ENCODE assay signal across 8 mouse cellular contexts in the genomic region with DNA sequence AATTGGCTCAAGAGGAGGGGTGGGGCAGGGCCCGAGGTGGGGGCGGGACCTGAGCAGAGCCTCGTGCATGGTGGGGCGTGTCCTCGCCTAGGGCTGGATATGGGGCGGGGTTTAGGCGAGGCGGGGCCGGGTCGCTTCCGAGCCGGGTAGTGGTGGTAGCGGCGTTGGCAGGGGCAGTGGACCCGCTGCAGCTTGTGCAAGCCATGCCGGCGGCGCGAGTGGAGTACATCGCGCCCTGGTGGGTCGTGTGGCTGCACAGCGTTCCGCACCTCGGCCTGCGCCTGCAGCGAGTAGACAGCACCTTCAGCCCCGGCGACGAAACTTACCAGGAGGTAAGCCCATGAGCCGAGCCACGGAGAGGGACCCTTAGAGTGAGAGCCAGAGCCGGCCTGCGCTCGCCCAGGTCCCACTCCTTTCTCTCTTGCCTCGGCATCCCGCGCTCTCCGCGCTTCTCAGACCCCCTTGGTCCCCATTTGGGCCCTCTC. TPM values are rescaled to one million over a fixed set of nuclear protein-coding genes. Genes with fewer than 3 reads are reported as not detected.
A peak's percentile ranks its signal among the peaks of the same experiment; 100 is the strongest.
DNase-seq lines count a peak whose midpoint lies in the region; ATAC-seq and TF ChIP-seq lines count a peak whose summit lies in the region.

A gene (plus strand): TSS at position 91 of the 485 bp plus-strand sequence.

- 0 out of 2 replicates have a peak within 1 kb of the TSS, but pooled peaks have one; percentile 0 for H3K9ac ChIP-seq in CH12.LX (ENCODE audit: insufficient read depth, low read depth)
- H3K9ac ChIP-seq in heart, embryonic 13.5 days, result peak within 1 kb of the TSS; percentile 86
- peak within 1 kb of the TSS; percentile 69 for H3K9ac ChIP-seq in kidney, postnatal 0 days (ENCODE audit: low read depth, low read length)
- peak within 1 kb of the TSS; percentile 51 for H3K9ac ChIP-seq in liver, embryonic 14.5 days (replicated peaks)
- H3K9ac ChIP-seq in stomach, postnatal 0 days (ENCODE audit: low read length), result peak within 1 kb of the TSS; percentile 74

- TF ChIP-seq EP300 in CH12.LX (IDR thresholded peaks at IDR 0.05; ENCODE audit: low read length), result no peak
- TF ChIP-seq EP300 in liver, embryonic 14.5 days (IDR thresholded peaks at IDR 0.05; ENCODE audit: low read depth), result no peak
- no peak for TF ChIP-seq EP300 in stomach, postnatal 0 days (optimal IDR thresholded peaks at IDR 0.05)

- peaks cover 36 to 54% of the 10 kb centered on the region in 2 experiments for H3K36me3 ChIP-seq in CH12.LX (replicated peaks in 1 of 2; ENCODE audit: control insufficient read depth in 1 of 2, insufficient read depth in 1 of 2, low read length in 1 of 2)
- H3K36me3 ChIP-seq in erythroblast, embryonic 14.5 days (ENCODE audit: control insufficient read depth), result peaks cover 42% of the 10 kb centered on the region
- peaks cover 37% of the 10 kb centered on the region for H3K36me3 ChIP-seq in heart, embryonic 13.5 days
- peaks cover 30% of the 10 kb centered on the region for H3K36me3 ChIP-seq in kidney, postnatal 0 days (ENCODE audit: insufficient read depth, low read length)
- H3K36me3 ChIP-seq in liver, embryonic 14.5 days (replicated peaks; ENCODE audit: control insufficient read depth, insufficient read depth, low read depth), result peaks cover 27% of the 10 kb centered on the region
- H3K36me3 ChIP-seq in stomach, postnatal 0 days (ENCODE audit: control insufficient read depth, insufficient read depth, low read length), result peaks cover 25% of the 10 kb centered on the region

- H3K4me3 ChIP-seq in CH12.LX (replicated peaks in 1 of 3; ENCODE audit: low read depth in 2 of 3, low read length in 2 of 3, poor library complexity in 1 of 3), result peak within 1 kb of the TSS; percentile 44 to 59 (median 54)
- peak within 1 kb of the TSS; percentile 91 for H3K4me3 ChIP-seq in brown adipose tissue, adult 24 weeks (ENCODE audit: insufficient read depth, low read depth, low read length)
- H3K4me3 ChIP-seq in erythroblast, embryonic 14.5 days (replicated peaks), result peak within 1 kb of the TSS; percentile 65
- H3K4me3 ChIP-seq in heart, embryonic 13.5 days, result peak within 1 kb of the TSS; percentile 69
- peak within 1 kb of the TSS; percentile 59 for H3K4me3 ChIP-seq in kidney, postnatal 0 days (replicated peaks; ENCODE audit: low read depth, low read length)
- peak within 1 kb of the TSS; percentile 47 to 65 for H3K4me3 ChIP-seq in liver, embryonic 14.5 days (ENCODE audit: insufficient read depth in 1 of 2, low read depth in 2 of 2, low read length in 2 of 2)
- peak within 1 kb of the TSS; percentile 61 for H3K4me3 ChIP-seq in stomach, postnatal 0 days (ENCODE audit: low read depth, low read length)

- no peaks in the 10 kb centered on the region for H3K27me3 ChIP-seq in CH12.LX (replicated peaks)
- H3K27me3 ChIP-seq in erythroblast, embryonic 14.5 days (ENCODE audit: control insufficient read depth), result peaks cover 26% of the 10 kb centered on the region
- peaks cover 16% of the 10 kb centered on the region for H3K27me3 ChIP-seq in heart, embryonic 13.5 days (replicated peaks)
- no peaks in the 10 kb centered on the region for H3K27me3 ChIP-seq in kidney, postnatal 0 days (ENCODE audit: insufficient read depth, low read length)
- peaks cover 10% of the 10 kb centered on the region; the same call in 1 of the 2 replicates for H3K27me3 ChIP-seq in liver, embryonic 14.5 days (ENCODE audit: control insufficient read depth, insufficient read depth, low read length)
- H3K27me3 ChIP-seq in stomach, postnatal 0 days (ENCODE audit: control insufficient read depth, insufficient read depth, low read length), result no peaks in the 10 kb centered on the region

- H3K4me1 ChIP-seq in CH12.LX (ENCODE audit: control insufficient read depth in 1 of 2, insufficient read depth in 2 of 2), result peaks cover 12 to 60% of the 10 kb centered on the region in 2 experiments
- H3K4me1 ChIP-seq in brown adipose tissue, adult 24 weeks (ENCODE audit: control insufficient read depth, insufficient read depth, insufficient read length, low read length), result peaks cover 18% of the 10 kb centered on the region
- peaks cover 36% of the 10 kb centered on the region for H3K4me1 ChIP-seq in erythroblast, embryonic 14.5 days (ENCODE audit: control insufficient read depth)
- peaks cover 44% of the 10 kb centered on the region for H3K4me1 ChIP-seq in heart, embryonic 13.5 days
- H3K4me1 ChIP-seq in kidney, postnatal 0 days (replicated peaks; ENCODE audit: insufficient read depth, low read length), result peaks cover 16% of the 10 kb centered on the region
- H3K4me1 ChIP-seq in liver, embryonic 14.5 days (replicated peaks; ENCODE audit: control insufficient read depth in 2 of 2, insufficient read depth in 2 of 2, low read length in 1 of 2), result peaks cover 3 to 15% of the 10 kb centered on the region in 2 experiments
- peaks cover 3% of the 10 kb centered on the region; the same call in 1 of the 2 replicates for H3K4me1 ChIP-seq in stomach, postnatal 0 days (replicated peaks; ENCODE audit: control insufficient read depth, insufficient read depth)

- no peak within 1 kb of the TSS for H3K27ac ChIP-seq in CH12.LX (ENCODE audit: insufficient read depth, low read depth)
- peak within 1 kb of the TSS; percentile 75 for H3K27ac ChIP-seq in brown adipose tissue, adult 24 weeks (replicated peaks; ENCODE audit: low read depth, low read length)
- 0 out of 2 replicates have a peak within 1 kb of the TSS, but pooled peaks have one; percentile 20 for H3K27ac ChIP-seq in heart, embryonic 13.5 days (replicated peaks)
- H3K27ac ChIP-seq in kidney, postnatal 0 days, result peak within 1 kb of the TSS; percentile 43; the same call in 1 of the 2 replicates
- no peak within 1 kb of the TSS for H3K27ac ChIP-seq in liver, embryonic 14.5 days
- peak within 1 kb of the TSS; percentile 71 for H3K27ac ChIP-seq in stomach, postnatal 0 days (replicated peaks)

- DNase-seq in CH12.LX (ENCODE audit: extremely low read depth), result peak; percentile 82
- DNase-seq in kidney, postnatal 0 days (ENCODE audit: low spot score), result peak; percentile 91
- peak; percentile 60 to 67 (median 63) for DNase-seq in liver, embryonic 14.5 days (ENCODE audit: low read depth in 3 of 3, low spot score in 3 of 3)
- peak; percentile 86 for DNase-seq in neural tube, embryonic 10.5 days (ENCODE audit: extremely low spot score, low spot score)
- peak; percentile 93 for DNase-seq in stomach, postnatal 0 days (ENCODE audit: low spot score)

- dilution Hi-C loops in CH12.LX (cut with MboI; ENCODE audit: extremely low pct_ligation_motif_present, extremely low pct_unique_long_range_greater_than_20kb, low sequenced_read_pairs), result no loop called here

- ATAC-seq in heart, embryonic 13.5 days (ENCODE audit: extremely low read depth, insufficient number of reproducible peaks, low FRiP score, low TSS enrichment), result peak; percentile 82
- peak; percentile 70 for ATAC-seq in kidney, postnatal 0 days (replicated peaks; ENCODE audit: low FRiP score, low read depth)
- peak; percentile 86 for ATAC-seq in liver, embryonic 14.5 days (ENCODE audit: insufficient read depth)
- ATAC-seq in stomach, postnatal 0 days (ENCODE audit: low FRiP score, low TSS enrichment), result peak; percentile 87

- in situ Hi-C loops in CH12.LX (cut with MboI; ENCODE audit: low pct_ligation_motif_present, low pct_unique_long_range_greater_than_20kb, low sequenced_read_pairs), result no loop called here

- H3K4me2 ChIP-seq in CH12.LX (ENCODE audit: insufficient read depth, low read depth, poor library complexity, severe bottlenecking), result peak within 1 kb of the TSS; percentile 38
- peak within 1 kb of the TSS; percentile 98 for H3K4me2 ChIP-seq in heart, embryonic 13.5 days
- H3K4me2 ChIP-seq in kidney, postnatal 0 days (ENCODE audit: low read length), result peak within 1 kb of the TSS; percentile 92
- H3K4me2 ChIP-seq in liver, embryonic 14.5 days (ENCODE audit: low read depth), result peak within 1 kb of the TSS; percentile 92
- peak within 1 kb of the TSS; percentile 96 for H3K4me2 ChIP-seq in stomach, postnatal 0 days (replicated peaks; ENCODE audit: low read depth)

- TF ChIP-seq POLR2A in CH12.LX (IDR thresholded peaks at IDR 0.05; ENCODE audit: low read depth, low read length), result peak; percentile 26; the same call in 1 of the 2 replicates

- TF ChIP-seq CTCF in CH12.LX (conservative IDR thresholded peaks at IDR 0.05 in 1 of 2, IDR thresholded peaks at IDR 0.05 in 1 of 2; ENCODE audit: low read depth in 2 of 2, low read length in 2 of 2), result no peak
- TF ChIP-seq CTCF in kidney, postnatal 0 days (IDR thresholded peaks at IDR 0.05; ENCODE audit: low read depth), result 0 out of 2 replicates have a peak, but pooled peaks have one; percentile 5
- no peak for TF ChIP-seq CTCF in liver, embryonic 14.5 days (IDR thresholded peaks at IDR 0.05; ENCODE audit: low read depth)
- peak; percentile 9; the same call in 1 of the 2 replicates for TF ChIP-seq CTCF in stomach, postnatal 0 days (IDR thresholded peaks at IDR 0.05; ENCODE audit: low read depth)

- under 1% methylated on average over 38 of the region's 40 CpGs for WGBS in heart, embryonic 13.5 days
- WGBS in kidney, postnatal 0 days, result under 1% methylated on average over 40 of the region's 40 CpGs
- WGBS in liver, embryonic 14.5 days (ENCODE audit: insufficient replicate concordance), result under 1% methylated on average over 39 of the region's 40 CpGs
- WGBS in stomach, postnatal 0 days, result under 1% methylated on average over 31 of the region's 40 CpGs

- peaks cover 12% of the 10 kb centered on the region for H3K79me2 ChIP-seq in CH12.LX (replicated peaks; ENCODE audit: control insufficient read depth, extremely low read depth, insufficient read depth, poor library complexity, severe bottlenecking)

- H3K9me3 ChIP-seq in CH12.LX (replicated peaks; ENCODE audit: low read length), result no peaks in the 10 kb centered on the region
- H3K9me3 ChIP-seq in erythroblast, embryonic 14.5 days (ENCODE audit: control insufficient read depth, low read length), result no peaks in the 10 kb centered on the region
- no peaks in the 10 kb centered on the region for H3K9me3 ChIP-seq in heart, embryonic 13.5 days
- no peaks in the 10 kb centered on the region for H3K9me3 ChIP-seq in kidney, postnatal 0 days (replicated peaks; ENCODE audit: low read length)
- no peaks in the 10 kb centered on the region for H3K9me3 ChIP-seq in liver, embryonic 14.5 days (ENCODE audit: control insufficient read depth, low read length)
- no peaks in the 10 kb centered on the region for H3K9me3 ChIP-seq in stomach, postnatal 0 days (ENCODE audit: control insufficient read depth, low read length)

- TF ChIP-seq RAD21 in CH12.LX (IDR thresholded peaks at IDR 0.05; ENCODE audit: low read depth, low read length), result no peak

RNA-seq across cellular contexts. Expression of the gene that starts here (rescaled TPM):
- total RNA-seq in CH12.LX (2012; rRNA removed) (1.4 TPM in 2 replicates), CH12.LX (2014; rRNA removed) (0.82 and 1.2 TPM in 2 replicates)
- polyA plus RNA-seq in CH12.LX (2012; ENCODE audit: insufficient read length, low read depth), result 2.4 TPM in 2 replicates
- polyA plus RNA-seq in brown adipose tissue, adult 24 weeks (2012; ENCODE audit: insufficient read depth, insufficient read length, missing spikeins), result 9.8 and 12.4 TPM in 2 replicates
- 0.02 and 0.04 TPM in 2 replicates for polyA plus RNA-seq in erythroblast, embryonic 14.5 days (2012)
- 7.5 and 7.7 TPM in 2 replicates for polyA plus RNA-seq in heart, embryonic 13.5 days (2015; fragmentation: Nextera tagmentation; extraction: Ambion mirVana)
- 22.6 and 25.3 TPM in 2 replicates for polyA plus RNA-seq in kidney, postnatal 0 days (2015; fragmentation: Nextera tagmentation; extraction: Ambion mirVana)
- polyA plus RNA-seq in liver, embryonic 14.5 days (2012; rRNA removed), result 2.7 and 2.9 TPM in 2 replicates
- polyA plus RNA-seq in liver, embryonic 14.5 days (2014; fragmentation: Nextera tagmentation; extraction: Ambion mirVana), result 6.4 and 6.5 TPM in 2 replicates
- 12.5 and 14.7 TPM in 2 replicates for polyA plus RNA-seq in stomach, postnatal 0 days (2015; fragmentation: Nextera tagmentation; extraction: Ambion mirVana)

Comparison
In these comparisons a context has a peak if more than half of its experiments do, and no peak if none do; other contexts are left out.
1. H3K27ac ChIP-seq: peak in brown adipose tissue, adult 24 weeks (single experiment), heart, embryonic 13.5 days (single experiment), kidney, postnatal 0 days (single experiment) and stomach, postnatal 0 days (single experiment); none in CH12.LX (single experiment) and liver, embryonic 14.5 days (single experiment).
2. H3K4me2 ChIP-seq: peak in every context shown above with its lines; median percentile 98 in heart, embryonic 13.5 days; 96 in stomach, postnatal 0 days; 92 in kidney, postnatal 0 days; 92 in liver, embryonic 14.5 days; 38 in CH12.LX.
3. H3K9ac ChIP-seq: peak in every context shown above with its lines; median percentile 86 in heart, embryonic 13.5 days; 74 in stomach, postnatal 0 days; 69 in kidney, postnatal 0 days; 51 in liver, embryonic 14.5 days; 0 in CH12.LX.
4. CTCF ChIP-seq: peak in kidney, postnatal 0 days (single experiment) and stomach, postnatal 0 days (single experiment); none in CH12.LX (0 of 2) and liver, embryonic 14.5 days (single experiment).
5. Peak in every context shown above with its lines, with median percentiles within 50 percentile points of each other: DNase-seq, H3K4me3 ChIP-seq and ATAC-seq.